In genomic region chr6:91776543-91776942, GRCm38 (mm10) we compare ENCODE assay signal across 9 mouse cellular contexts. TPM values are rescaled to one million over a fixed set of nuclear protein-coding genes. Genes with fewer than 3 reads are reported as not detected.
DNase-seq lines count a peak whose midpoint lies in the region; ATAC-seq and TF ChIP-seq lines count a peak whose summit lies in the region.
"Had no signal": no experiment of that assay in that cellular context is flagged by ENCODE, and none has a peak within 500 bp of the region (broad histone marks: within the 10 kb centered on the region; RNA-seq: fewer than 3 reads in every experiment).

No protein-coding gene starts in this region.

- H3K4me2 ChIP-seq in forebrain, postnatal 0 days (ENCODE audit: low read depth): no peak overlapping the region
- no peak overlapping the region for H3K4me2 ChIP-seq in intestine, embryonic 14.5 days (ENCODE audit: low read length)
- H3K4me2 ChIP-seq in liver, embryonic 13.5 days: no peak overlapping the region
- H3K4me2 ChIP-seq in neural tube, embryonic 12.5 days (replicated peaks): no peak overlapping the region
- H3K4me2 ChIP-seq: limb, embryonic 12.5 days had no signal

- peak; percentile 92 for TF ChIP-seq CTCF in forebrain, postnatal 0 days (IDR thresholded peaks at IDR 0.05; ENCODE audit: low read depth)

- peak; percentile 87 for ATAC-seq in forebrain, postnatal 0 days
- ATAC-seq in intestine, embryonic 14.5 days (replicated peaks; ENCODE audit: low FRiP score, low TSS enrichment, low read depth): peak; percentile 80
- ATAC-seq in liver, embryonic 13.5 days (ENCODE audit: low read depth): 0 out of 2 replicates have a peak, but pooled peaks have one; percentile 31
- ATAC-seq in neural tube, embryonic 12.5 days (ENCODE audit: low FRiP score, low read depth): peak; percentile 79
- ATAC-seq in inflammation-experienced regulatory T-cells, adult 6 months: no peak

- peaks cover 51% of the 10 kb centered on the region for H3K36me3 ChIP-seq in forebrain, postnatal 0 days (ENCODE audit: insufficient read depth)
- no peaks in the 10 kb centered on the region for H3K36me3 ChIP-seq in intestine, embryonic 14.5 days (ENCODE audit: control insufficient read depth, insufficient read depth, low read length)
- no peaks in the 10 kb centered on the region for H3K36me3 ChIP-seq in liver, embryonic 13.5 days
- H3K36me3 ChIP-seq in neural tube, embryonic 12.5 days: 0 out of 2 replicates have a peak, but pooled peaks cover 5% of the 10 kb centered on the region
- H3K36me3 ChIP-seq: limb, embryonic 12.5 days had no signal

- H3K27ac ChIP-seq in forebrain, postnatal 0 days (ENCODE audit: low read depth, low read length): no peak overlapping the region
- H3K27ac ChIP-seq in intestine, embryonic 14.5 days (ENCODE audit: low read depth): no peak overlapping the region
- H3K27ac ChIP-seq in liver, embryonic 13.5 days: no peak overlapping the region
- no peak overlapping the region for H3K27ac ChIP-seq in neural tube, embryonic 12.5 days
- H3K27ac ChIP-seq: limb, embryonic 12.5 days had no signal

- H3K27me3 ChIP-seq in forebrain, postnatal 0 days (ENCODE audit: insufficient read depth, low read length): no peaks in the 10 kb centered on the region
- H3K27me3 ChIP-seq in intestine, embryonic 14.5 days (replicated peaks; ENCODE audit: control insufficient read depth, insufficient read depth, low read length): no peaks in the 10 kb centered on the region
- 0 out of 2 replicates have a peak, but pooled peaks cover 3% of the 10 kb centered on the region for H3K27me3 ChIP-seq in liver, embryonic 13.5 days
- H3K27me3 ChIP-seq in neural tube, embryonic 12.5 days (replicated peaks): no peaks in the 10 kb centered on the region

- no peak overlapping the region for H3K4me3 ChIP-seq in forebrain, postnatal 0 days (ENCODE audit: low read depth, low read length)
- H3K4me3 ChIP-seq in intestine, embryonic 14.5 days (ENCODE audit: low read depth, low read length): no peak overlapping the region
- H3K4me3 ChIP-seq in liver, embryonic 13.5 days (replicated peaks): no peak overlapping the region
- no peak overlapping the region for H3K4me3 ChIP-seq in neural tube, embryonic 12.5 days
- H3K4me3 ChIP-seq: limb, embryonic 12.5 days had no signal

- DNase-seq in CD4-positive helper T cell, adult 2 months (ENCODE audit: low read depth, low spot score): peak; percentile 33
- DNase-seq in MN1 (ENCODE audit: low spot score): peak; percentile 81
- DNase-seq in cerebellum, adult 9-11 months: peak; percentile 21
- DNase-seq in forebrain, postnatal 0 days: peak; percentile 78
- peak; percentile 79 for DNase-seq in intestine, embryonic 14.5 days (ENCODE audit: low spot score)
- peak; percentile 21 for DNase-seq in liver, embryonic 13.5 days

- H3K4me1 ChIP-seq in forebrain, postnatal 0 days (ENCODE audit: insufficient read depth): no peaks in the 10 kb centered on the region
- H3K4me1 ChIP-seq in intestine, embryonic 14.5 days (replicated peaks; ENCODE audit: control insufficient read depth, insufficient read depth, low read length): no peaks in the 10 kb centered on the region
- no peaks in the 10 kb centered on the region for H3K4me1 ChIP-seq in liver, embryonic 13.5 days (replicated peaks)
- no peaks in the 10 kb centered on the region for H3K4me1 ChIP-seq in neural tube, embryonic 12.5 days
- H3K4me1 ChIP-seq: limb, embryonic 12.5 days had no signal

- 16% methylated on average over 9 of the region's 9 CpGs for WGBS in forebrain, postnatal 0 days
- WGBS in intestine, embryonic 14.5 days: 13% methylated on average over 9 of the region's 9 CpGs
- WGBS in liver, embryonic 13.5 days (ENCODE audit: insufficient replicate concordance): 9% methylated on average over 9 of the region's 9 CpGs
- WGBS in neural tube, embryonic 12.5 days: 16% methylated on average over 9 of the region's 9 CpGs

- no peaks in the 10 kb centered on the region for H3K9me3 ChIP-seq in forebrain, postnatal 0 days (ENCODE audit: low read length)
- no peaks in the 10 kb centered on the region for H3K9me3 ChIP-seq in intestine, embryonic 14.5 days (ENCODE audit: control insufficient read depth, low read length)
- no peaks in the 10 kb centered on the region for H3K9me3 ChIP-seq in liver, embryonic 13.5 days (replicated peaks)
- no peaks in the 10 kb centered on the region for H3K9me3 ChIP-seq in neural tube, embryonic 12.5 days
- H3K9me3 ChIP-seq: limb, embryonic 12.5 days had no signal

- H3K9ac ChIP-seq in forebrain, postnatal 0 days: no peak overlapping the region
- no peak overlapping the region for H3K9ac ChIP-seq in intestine, embryonic 14.5 days (ENCODE audit: low read length)
- no peak overlapping the region for H3K9ac ChIP-seq in liver, embryonic 13.5 days
- no peak overlapping the region for H3K9ac ChIP-seq in neural tube, embryonic 12.5 days
- H3K9ac ChIP-seq: limb, embryonic 12.5 days had no signal

RNA-seq across cellular contexts. Expression of gene Grip2, which starts 50.5 kb away (rescaled TPM):
- total RNA-seq in forebrain, postnatal 0 days (2014; rRNA removed): 19.9 and 24.9 TPM in 2 replicates
- polyA plus RNA-seq in forebrain, postnatal 0 days (2015; fragmentation: Nextera tagmentation; extraction: Ambion mirVana): 7.7 and 7.8 TPM in 2 replicates
- 0.30 and 0.34 TPM in 2 replicates for polyA plus RNA-seq in intestine, embryonic 14.5 days (2014; fragmentation: Nextera tagmentation; extraction: Ambion mirVana)
- polyA plus RNA-seq in liver, embryonic 13.5 days (2015; fragmentation: Nextera tagmentation; extraction: Ambion mirVana): 0.03 and 0.15 TPM in 2 replicates
- 4.5 and 4.9 TPM in 2 replicates for polyA plus RNA-seq in neural tube, embryonic 12.5 days (2016; fragmentation: Nextera tagmentation; extraction: Ambion mirVana)
- polyA plus RNA-seq in inflammation-experienced regulatory T-cells, adult 6 months (2017; shearing (Covaris generic)): under 1 TPM; 0.06 to 0.41 (median 0.21) TPM

Comparison
In these comparisons a context has a peak if more than half of its experiments do, and no peak if none do; other contexts are left out.
1. DNase-seq: peak in every context shown above with its lines; median percentile 81 in MN1; 79 in intestine, embryonic 14.5 days; 78 in forebrain, postnatal 0 days; 33 in CD4-positive helper T cell, adult 2 months; 21 in cerebellum, adult 9-11 months; 21 in liver, embryonic 13.5 days.